Mouse (Mus musculus): ENCODE results near the gene Adgrb2.

Gene Adgrb2

DNA sequence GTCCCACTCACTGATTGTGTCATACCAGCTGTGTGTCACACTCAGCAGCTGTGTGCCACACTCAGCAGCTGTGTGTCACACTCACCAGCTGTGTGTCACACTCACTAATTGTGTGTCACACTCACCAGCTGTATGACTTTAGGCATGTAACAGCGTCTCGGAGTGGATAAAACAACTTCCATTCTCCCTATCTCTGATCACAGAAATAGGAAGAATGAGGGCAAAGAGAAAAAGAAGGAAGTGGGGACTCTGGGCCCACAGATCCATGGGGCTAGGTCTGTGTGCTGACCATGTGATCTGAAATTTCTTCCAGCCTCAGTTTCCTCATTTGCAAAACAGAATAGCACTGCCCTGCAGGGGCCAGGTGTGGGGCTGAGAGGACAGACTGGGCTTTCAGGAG lies 87.1 kb downstream of the Adgrb2 start:
- POLR2A ChIA-PET: no interaction called here
- CTCF ChIA-PET: interaction anchor here in 1 of 4 experiments (0.7 kb wide), 1 partner anchor 36 kb away, joined by 3 read pairs; no protein-coding TSS in a partner anchor
